Mouse (Mus musculus): Measurements from ENCODE around the gene Cdh23. TPM values are rescaled to one million over a fixed set of nuclear protein-coding genes. Genes with fewer than 3 reads are reported as not detected.
A peak's percentile ranks its signal among the peaks of the same experiment; 100 is the strongest.

Cdh23 gene
- polyA plus RNA-seq, 1 experiment from 2014 or later, result 10.0 TPM

GRCm38 (mm10) chr10:60344111-60344510 is 352.2 kb downstream of the Cdh23 start:
- Histone ChIP-seq H3K4me1 (peaks cover 21% of the 10 kb centered on the region), H3K4me3 (replicated peaks) (no peak overlapping the region), H3K4me2 (no peak overlapping the region), H3K9ac (replicated peaks) (no peak overlapping the region), H3K27ac (replicated peaks) (no peak overlapping the region), H3K27me3 (replicated peaks) (peaks cover 17% of the 10 kb centered on the region), H3K36me3 (no peaks in the 10 kb centered on the region), H3K9me3 (replicated peaks) (no peaks in the 10 kb centered on the region)
- no peak for ATAC-seq (ENCODE audit: low FRiP score)
- 88% methylated on average over 3 of the region's 3 CpGs for WGBS

DNA sequence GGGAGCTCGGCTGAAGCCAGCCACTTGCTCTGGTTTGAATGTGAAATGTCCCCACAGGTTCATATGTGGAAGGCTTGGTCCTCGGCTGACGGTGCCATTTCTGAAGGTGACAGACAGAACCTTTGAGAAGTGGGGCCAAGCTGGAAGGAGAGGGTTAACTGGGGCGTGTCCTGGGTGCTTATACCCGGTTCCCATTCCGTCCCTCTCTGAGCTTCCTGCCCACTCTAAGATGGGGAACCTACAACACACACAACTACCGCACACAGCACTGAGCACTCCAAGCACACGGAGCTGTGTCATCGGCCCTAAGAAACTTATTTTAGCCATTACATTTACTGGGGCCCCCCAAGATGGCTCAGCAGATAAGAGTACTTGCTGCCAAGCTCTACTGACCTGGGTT is 354.8 kb downstream of the Cdh23 start:
- no peaks in the 10 kb centered on the region for H3K36me3 ChIP-seq
- ATAC-seq (ENCODE audit: low FRiP score), result no peak
- no peak overlapping the region for H3K4me3 ChIP-seq (replicated peaks)
- peaks cover 4% of the 10 kb centered on the region for H3K4me1 ChIP-seq
- WGBS, result 85% methylated on average over 9 of the region's 9 CpGs
- H3K27me3 ChIP-seq (replicated peaks), result peaks cover 8% of the 10 kb centered on the region
- no peak overlapping the region for H3K9ac ChIP-seq (replicated peaks)
- no peak overlapping the region for H3K4me2 ChIP-seq
- no peaks in the 10 kb centered on the region for H3K9me3 ChIP-seq (replicated peaks)
- H3K27ac ChIP-seq (replicated peaks), result no peak overlapping the region

DNA sequence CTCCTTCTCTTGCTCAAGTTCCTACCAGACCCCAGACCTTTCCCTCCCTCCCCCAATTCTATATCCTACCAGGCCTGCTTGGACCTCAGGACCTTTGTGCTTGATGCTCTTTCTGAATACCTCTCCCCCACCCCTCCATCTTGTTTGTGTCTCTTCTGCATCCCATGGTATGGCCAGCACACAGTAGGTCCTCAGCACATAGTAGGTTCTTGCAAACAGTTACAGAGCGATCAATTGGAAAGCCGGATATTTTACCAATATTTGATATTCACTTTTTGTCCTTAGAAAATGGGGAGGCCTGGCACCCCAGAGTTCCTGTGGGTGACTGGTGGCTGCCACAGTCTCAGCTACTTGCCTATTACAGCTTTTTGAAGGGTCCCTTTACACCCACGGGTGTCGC is 361.3 kb downstream of the Cdh23 start:
- WGBS, result 97% methylated on average over 4 of the region's 4 CpGs
- ATAC-seq (ENCODE audit: low FRiP score), result no peak
- no peak overlapping the region for H3K27ac ChIP-seq (replicated peaks)
- no peaks in the 10 kb centered on the region for H3K9me3 ChIP-seq (replicated peaks)
- no peaks in the 10 kb centered on the region for H3K36me3 ChIP-seq
- no peak overlapping the region for H3K9ac ChIP-seq (replicated peaks)
- H3K4me1 ChIP-seq, result no peaks in the 10 kb centered on the region
- no peaks in the 10 kb centered on the region for H3K27me3 ChIP-seq (replicated peaks)
- H3K4me2 ChIP-seq, result no peak overlapping the region
- no peak overlapping the region for H3K4me3 ChIP-seq (replicated peaks)

GRCm38 (mm10) chr10:60334583-60334982 is 361.7 kb downstream of the Cdh23 start:
- no peaks in the 10 kb centered on the region for H3K36me3 ChIP-seq
- H3K27ac ChIP-seq (replicated peaks), result no peak overlapping the region
- WGBS, result 89% methylated on average over 7 of the region's 7 CpGs
- no peak overlapping the region for H3K4me3 ChIP-seq (replicated peaks)
- no peaks in the 10 kb centered on the region for H3K27me3 ChIP-seq (replicated peaks)
- H3K9me3 ChIP-seq (replicated peaks), result no peaks in the 10 kb centered on the region
- H3K4me2 ChIP-seq, result no peak overlapping the region
- no peak for ATAC-seq (ENCODE audit: low FRiP score)
- no peaks in the 10 kb centered on the region for H3K4me1 ChIP-seq
- no peak overlapping the region for H3K9ac ChIP-seq (replicated peaks)

- 81% methylated on average over 11 of the region's 11 CpGs for WGBS
- H3K27ac ChIP-seq (replicated peaks), result peak overlapping the region; percentile 13; the same call in 1 of the 2 replicates
- no peaks in the 10 kb centered on the region for H3K36me3 ChIP-seq
- H3K27me3 ChIP-seq (replicated peaks), result no peaks in the 10 kb centered on the region
- ATAC-seq (ENCODE audit: low FRiP score), result no peak
- H3K9me3 ChIP-seq (replicated peaks), result no peaks in the 10 kb centered on the region
- peaks cover 5% of the 10 kb centered on the region; the same call in 1 of the 2 replicates for H3K4me1 ChIP-seq
- no peak overlapping the region for H3K9ac ChIP-seq (replicated peaks)
- no peak overlapping the region for H3K4me2 ChIP-seq
- no peak overlapping the region for H3K4me3 ChIP-seq (replicated peaks)
These were observed 367.2 kb downstream of the Cdh23 start for GRCm38 (mm10) chr10:60328963-60329650.

DNA sequence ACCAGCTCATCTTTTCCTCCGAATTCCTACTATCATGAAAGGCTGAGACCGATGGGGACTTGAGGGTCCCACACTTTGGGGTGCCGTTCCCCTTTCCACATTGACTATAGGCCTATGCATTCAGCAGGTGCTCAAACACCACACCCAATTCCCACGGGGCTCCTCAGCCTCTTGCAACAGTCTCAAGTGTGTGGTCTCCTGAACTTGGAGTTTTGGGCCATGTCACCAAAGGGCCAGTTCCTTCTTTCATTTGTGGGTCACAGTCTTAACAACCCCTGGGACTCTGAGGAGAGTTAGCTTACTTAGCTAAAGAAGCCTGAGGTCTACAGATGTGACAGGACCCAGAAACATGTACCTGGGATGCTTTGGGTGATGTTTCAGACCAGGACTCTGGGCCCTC is 380.1 kb downstream of the Cdh23 start:
- Histone ChIP-seq H3K36me3 (no peaks in the 10 kb centered on the region), H3K4me2 (no peak overlapping the region), H3K9me3 (replicated peaks) (no peaks in the 10 kb centered on the region), H3K4me1 (no peaks in the 10 kb centered on the region), H3K27ac (replicated peaks) (no peak overlapping the region), H3K4me3 (replicated peaks) (no peak overlapping the region), H3K9ac (replicated peaks) (no peak overlapping the region), H3K27me3 (replicated peaks) (no peaks in the 10 kb centered on the region)
- no peak for ATAC-seq (ENCODE audit: low FRiP score)
- 89% methylated on average over 4 of the region's 4 CpGs for WGBS

DNA sequence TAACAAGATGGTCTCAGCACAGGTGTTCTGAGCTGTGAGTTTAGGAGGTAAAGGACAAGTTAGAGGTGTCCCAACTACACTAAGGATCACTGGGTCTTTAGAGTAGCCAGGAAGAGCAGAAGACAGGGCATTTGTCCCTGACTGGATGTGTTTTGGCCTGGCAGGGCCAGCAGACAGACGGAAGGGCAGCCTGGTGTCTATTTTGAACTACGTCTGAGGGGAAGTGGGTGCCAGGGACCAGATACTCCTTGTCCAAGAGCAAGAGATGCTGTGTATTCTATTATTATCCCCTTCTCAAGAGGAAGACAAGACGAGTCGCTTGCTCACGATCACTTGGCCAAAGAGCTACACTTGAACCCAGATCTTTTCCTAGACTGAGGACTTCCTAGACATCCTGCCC is 382.7 kb downstream of the Cdh23 start:
- ATAC-seq (ENCODE audit: low FRiP score), result no peak
- no peak overlapping the region for H3K9ac ChIP-seq (replicated peaks)
- H3K4me3 ChIP-seq (replicated peaks), result no peak overlapping the region
- WGBS, result 97% methylated on average over 5 of the region's 5 CpGs
- H3K9me3 ChIP-seq (replicated peaks), result no peaks in the 10 kb centered on the region
- H3K27ac ChIP-seq (replicated peaks), result no peak overlapping the region
- H3K4me2 ChIP-seq, result no peak overlapping the region
- no peaks in the 10 kb centered on the region for H3K36me3 ChIP-seq
- no peaks in the 10 kb centered on the region for H3K27me3 ChIP-seq (replicated peaks)
- H3K4me1 ChIP-seq, result no peaks in the 10 kb centered on the region

- WGBS, result 89% methylated on average over 13 of the region's 13 CpGs
- H3K9ac ChIP-seq (replicated peaks), result no peak overlapping the region
- no peaks in the 10 kb centered on the region for H3K4me1 ChIP-seq
- no peak overlapping the region for H3K4me3 ChIP-seq (replicated peaks)
- no peak overlapping the region for H3K4me2 ChIP-seq
- ATAC-seq (ENCODE audit: low FRiP score), result no peak
- H3K36me3 ChIP-seq, result no peaks in the 10 kb centered on the region
- no peak overlapping the region for H3K27ac ChIP-seq (replicated peaks)
- H3K9me3 ChIP-seq (replicated peaks), result no peaks in the 10 kb centered on the region
- no peaks in the 10 kb centered on the region for H3K27me3 ChIP-seq (replicated peaks)
These were observed 385.7 kb downstream of the Cdh23 start for GRCm38 (mm10) chr10:60310629-60311028.

DNA sequence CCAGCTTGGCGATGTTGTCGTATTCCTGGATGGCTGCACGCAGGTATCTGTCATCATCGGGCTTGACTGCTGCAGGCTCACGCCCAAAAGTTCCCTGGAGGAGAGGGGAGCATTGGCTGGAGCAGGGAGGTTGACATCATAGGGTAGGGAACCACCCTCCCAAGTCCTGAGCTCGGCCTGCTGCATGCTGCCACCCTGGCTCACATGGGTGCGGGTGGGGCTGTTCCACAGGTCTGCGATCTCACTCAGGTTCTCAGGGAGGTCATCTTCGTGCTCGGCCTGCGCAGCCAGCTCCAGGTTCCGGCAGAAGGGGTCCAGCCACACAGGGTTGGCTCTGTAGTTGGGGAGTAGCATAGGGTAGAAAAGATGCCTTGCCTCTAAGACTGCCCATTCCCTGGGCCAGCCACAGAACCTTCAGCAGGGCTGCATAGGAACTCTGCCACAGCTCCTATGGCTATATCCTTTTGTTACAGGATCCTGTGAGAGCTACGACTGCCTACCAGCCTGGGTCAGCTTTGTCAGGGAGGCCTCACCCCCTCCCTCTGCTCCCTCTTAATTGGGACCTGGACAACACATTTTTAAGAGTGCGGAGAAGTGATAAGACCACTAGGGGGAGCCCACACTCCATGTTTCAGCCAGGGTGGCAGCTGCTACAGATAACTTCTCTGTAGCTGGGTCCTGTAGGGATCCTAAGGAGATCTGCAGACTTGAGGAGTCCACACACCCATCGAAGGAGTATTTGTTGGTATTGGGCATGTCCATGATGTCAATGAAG is 391.2 kb downstream of the Cdh23 start:
- 71% methylated on average over 15 of the region's 15 CpGs for WGBS
- no peak overlapping the region for H3K27ac ChIP-seq (replicated peaks)

DNA sequence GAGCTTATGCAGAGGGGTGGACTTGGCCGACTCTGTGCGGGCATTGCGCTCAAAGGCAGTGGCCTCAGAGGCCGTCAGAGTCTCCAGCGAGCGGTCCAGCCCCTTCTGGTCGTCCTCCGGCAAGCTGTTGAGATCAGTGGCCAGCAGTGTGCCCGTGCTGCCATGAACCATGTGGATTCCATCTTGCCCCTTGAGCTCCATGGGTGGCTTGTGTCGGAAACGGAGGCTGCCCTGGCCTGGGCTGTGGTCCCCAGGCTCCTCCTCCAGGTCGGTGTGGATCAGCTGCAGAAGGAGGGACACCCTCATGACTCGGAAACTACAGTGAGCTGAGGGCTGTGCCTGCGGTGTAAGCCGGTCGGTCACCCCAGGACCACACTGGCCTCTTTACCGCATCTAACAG is 392.9 kb downstream of the Cdh23 start:
- 85% methylated on average over 17 of the region's 17 CpGs for WGBS
- ATAC-seq (ENCODE audit: low FRiP score), result no peak
- no peak overlapping the region for H3K27ac ChIP-seq (replicated peaks)
- H3K9me3 ChIP-seq (replicated peaks), result no peaks in the 10 kb centered on the region
- H3K4me1 ChIP-seq, result no peaks in the 10 kb centered on the region
- H3K4me2 ChIP-seq, result no peak overlapping the region
- H3K27me3 ChIP-seq (replicated peaks), result no peaks in the 10 kb centered on the region
- H3K9ac ChIP-seq (replicated peaks), result no peak overlapping the region
- H3K4me3 ChIP-seq (replicated peaks), result no peak overlapping the region
- peaks cover 45% of the 10 kb centered on the region for H3K36me3 ChIP-seq

More for the DNA sequence above, 391.2 kb downstream of the Cdh23 start:
- Histone ChIP-seq H3K36me3 (peaks cover 29% of the 10 kb centered on the region), H3K9me3 (replicated peaks) (no peaks in the 10 kb centered on the region), H3K27me3 (replicated peaks) (no peaks in the 10 kb centered on the region), H3K4me1 (no peaks in the 10 kb centered on the region), H3K9ac (replicated peaks) (no peak overlapping the region), H3K4me2 (no peak overlapping the region), H3K4me3 (replicated peaks) (no peak overlapping the region)
- ATAC-seq (ENCODE audit: low FRiP score), result peak; percentile 83

- Histone ChIP-seq H3K27ac (replicated peaks) (no peak overlapping the region), H3K4me3 (replicated peaks) (no peak overlapping the region), H3K9ac (replicated peaks) (no peak overlapping the region), H3K9me3 (replicated peaks) (no peaks in the 10 kb centered on the region), H3K36me3 (peaks cover 69% of the 10 kb centered on the region), H3K4me2 (no peak overlapping the region), H3K27me3 (replicated peaks) (no peaks in the 10 kb centered on the region), H3K4me1 (no peaks in the 10 kb centered on the region)
- WGBS, result 98% methylated on average over 12 of the region's 12 CpGs
- ATAC-seq (ENCODE audit: low FRiP score), result no peak
These were observed 396.7 kb downstream of the Cdh23 start for GRCm38 (mm10) chr10:60299636-60300035.

DNA sequence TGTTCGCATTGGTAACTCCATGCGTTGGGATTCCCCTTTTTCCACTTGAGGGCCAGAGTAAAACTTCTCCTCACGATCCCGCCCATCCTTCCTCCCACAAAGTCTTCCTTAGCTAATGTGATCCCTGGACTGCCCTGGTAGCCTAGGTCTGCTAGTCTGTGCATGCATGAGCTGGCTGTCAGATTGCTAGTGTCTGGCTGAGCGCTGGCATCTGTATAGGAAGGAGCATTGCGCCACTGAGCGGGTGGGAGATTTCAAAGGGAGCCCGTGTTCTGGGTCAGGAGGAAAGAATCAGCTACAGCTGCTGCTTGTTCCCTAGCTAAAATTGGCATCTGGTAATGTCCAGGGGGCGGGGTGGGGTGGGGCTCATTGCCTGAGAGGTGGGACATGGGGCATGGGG is 400.3 kb downstream of the Cdh23 start:
- H3K27me3 ChIP-seq (replicated peaks), result no peaks in the 10 kb centered on the region
- peaks cover 72% of the 10 kb centered on the region for H3K36me3 ChIP-seq
- 81% methylated on average over 9 of the region's 9 CpGs for WGBS
- no peaks in the 10 kb centered on the region for H3K9me3 ChIP-seq (replicated peaks)
- H3K4me3 ChIP-seq (replicated peaks), result no peak overlapping the region
- H3K27ac ChIP-seq (replicated peaks), result no peak overlapping the region
- H3K9ac ChIP-seq (replicated peaks), result no peak overlapping the region
- ATAC-seq (ENCODE audit: low FRiP score), result no peak
- H3K4me1 ChIP-seq, result no peaks in the 10 kb centered on the region
- H3K4me2 ChIP-seq, result no peak overlapping the region

Data from neural tube, embryonic 15.5 days (tissue).